Mouse (Mus musculus) kidney, embryonic 16.5 days (tissue): ENCODE results near the gene Furin. TPM values are rescaled to one million over a fixed set of nuclear protein-coding genes. Genes with fewer than 3 reads are reported as not detected.

Experiments used
- ATAC-seq: fragments of 200-750 bp; cut with Nextera tagmentation; 2 replicates; pipeline ENCODE4 v1.8.0; 2017; ENCODE audit warnings: moderate TSS enrichment; ENCODE audit not compliant: low FRiP score, low TSS enrichment
- H3K27ac ChIP-seq: fragments of 300-500 bp; sonication (generic); 2 replicates; pipeline ENCODE4 v1.5.1; 2014; ENCODE audit warnings: low read length
- H3K27me3 ChIP-seq: fragments of 300-500 bp; sonication (generic); 2 replicates; pipeline ENCODE4 v1.6.1; 2014; ENCODE audit warnings: low read length, control low read depth, mixed read lengths; ENCODE audit not compliant: insufficient read depth
- H3K36me3 ChIP-seq: fragments of 300-500 bp; sonication (generic); 2 replicates; pipeline ENCODE4 v1.6.1; 2014; ENCODE audit warnings: low read length, control low read depth, mixed read lengths; ENCODE audit not compliant: insufficient read depth
- H3K4me1 ChIP-seq: fragments of 300-500 bp; sonication (generic); 2 replicates; pipeline ENCODE4 v1.6.1; 2014; ENCODE audit warnings: low read length, control low read depth, mixed read lengths; ENCODE audit not compliant: insufficient read depth
- H3K4me2 ChIP-seq: fragments of 300-500 bp; sonication (generic); replicated peaks from 2 replicates; pipeline ENCODE4 v1.6.1; 2014; ENCODE audit warnings: low read depth, low read length
- H3K4me3 ChIP-seq: fragments of 300-500 bp; sonication (generic); 2 replicates; pipeline ENCODE4 v1.5.1; 2014; ENCODE audit warnings: mild to moderate bottlenecking, low read length
- H3K9ac ChIP-seq: fragments of 300-500 bp; sonication (generic); replicated peaks from 2 replicates; pipeline ENCODE4 v1.6.1; 2014; ENCODE audit warnings: low read length
- H3K9me3 ChIP-seq: fragments of 300-500 bp; sonication (generic); 2 replicates; pipeline ENCODE4 v1.6.1; 2016; ENCODE audit warnings: low read length, control low read depth
- WGBS: fragments of 180-500 bp; shearing (Covaris S2); extraction: QIAGEN DNeasy Blood & Tissue Kit; methylation state at CpG from one replicate; pipeline ENCODE4 v1.1.7; 2014; 5-methylcytosine and 5-hydroxymethylcytosine counted together
- polyA plus RNA-seq: library from polyadenylated mRNA; unstranded; fragments of >200 nt; fragmentation: Nextera tagmentation; extraction: Ambion mirVana; gene quantifications from 2 replicates; pipeline ENCODE4 v1.2.1, GENCODE M21; 2015

The Furin gene
- polyA plus RNA-seq, 1 experiment from 2014 or later = 13.4 TPM

- Histone ChIP-seq H3K27ac (no peak overlapping the region), H3K9me3 (no peaks in the 10 kb centered on the region), H3K27me3 (no peaks in the 10 kb centered on the region), H3K4me2 (no peak overlapping the region), H3K4me3 (no peak overlapping the region), H3K4me1 (peaks cover 1% of the 10 kb centered on the region), H3K9ac (no peak overlapping the region), H3K36me3 (peaks cover 68% of the 10 kb centered on the region)
- WGBS = 93% methylated on average over 4 of the region's 4 CpGs
- no peak for ATAC-seq
These were observed 10.6 kb downstream of the Furin start for GRCm38 (mm10) chr7:80394600-80394999.

DNA sequence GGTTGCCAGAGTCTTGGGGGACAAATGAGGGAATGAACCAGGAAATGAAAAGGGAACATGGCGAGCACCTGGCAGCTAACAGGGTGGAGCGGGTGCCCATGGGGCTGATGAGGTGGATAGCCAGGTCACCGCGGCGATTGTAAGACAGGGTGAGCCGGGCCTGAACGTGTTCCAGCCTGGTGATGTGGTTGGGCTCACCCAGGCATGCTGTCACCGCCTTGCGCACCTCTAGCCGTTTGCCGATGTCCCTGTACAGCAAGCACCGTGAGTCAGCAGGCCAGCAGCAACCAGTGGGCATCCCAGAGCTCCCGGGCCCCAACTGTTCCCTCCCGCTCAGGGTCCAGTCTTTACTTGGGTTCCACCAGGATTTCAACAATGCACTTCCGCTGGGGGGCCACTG is 13.1 kb downstream of the Furin start:
- no peaks in the 10 kb centered on the region for H3K27me3 ChIP-seq
- peaks cover 13% of the 10 kb centered on the region for H3K4me1 ChIP-seq
- ATAC-seq = no peak
- H3K9ac ChIP-seq = no peak overlapping the region
- WGBS = 92% methylated on average over 15 of the region's 15 CpGs
- H3K9me3 ChIP-seq = no peaks in the 10 kb centered on the region
- peaks cover 62% of the 10 kb centered on the region for H3K36me3 ChIP-seq
- H3K4me2 ChIP-seq = no peak overlapping the region
- no peak overlapping the region for H3K27ac ChIP-seq
- H3K4me3 ChIP-seq = no peak overlapping the region

DNA sequence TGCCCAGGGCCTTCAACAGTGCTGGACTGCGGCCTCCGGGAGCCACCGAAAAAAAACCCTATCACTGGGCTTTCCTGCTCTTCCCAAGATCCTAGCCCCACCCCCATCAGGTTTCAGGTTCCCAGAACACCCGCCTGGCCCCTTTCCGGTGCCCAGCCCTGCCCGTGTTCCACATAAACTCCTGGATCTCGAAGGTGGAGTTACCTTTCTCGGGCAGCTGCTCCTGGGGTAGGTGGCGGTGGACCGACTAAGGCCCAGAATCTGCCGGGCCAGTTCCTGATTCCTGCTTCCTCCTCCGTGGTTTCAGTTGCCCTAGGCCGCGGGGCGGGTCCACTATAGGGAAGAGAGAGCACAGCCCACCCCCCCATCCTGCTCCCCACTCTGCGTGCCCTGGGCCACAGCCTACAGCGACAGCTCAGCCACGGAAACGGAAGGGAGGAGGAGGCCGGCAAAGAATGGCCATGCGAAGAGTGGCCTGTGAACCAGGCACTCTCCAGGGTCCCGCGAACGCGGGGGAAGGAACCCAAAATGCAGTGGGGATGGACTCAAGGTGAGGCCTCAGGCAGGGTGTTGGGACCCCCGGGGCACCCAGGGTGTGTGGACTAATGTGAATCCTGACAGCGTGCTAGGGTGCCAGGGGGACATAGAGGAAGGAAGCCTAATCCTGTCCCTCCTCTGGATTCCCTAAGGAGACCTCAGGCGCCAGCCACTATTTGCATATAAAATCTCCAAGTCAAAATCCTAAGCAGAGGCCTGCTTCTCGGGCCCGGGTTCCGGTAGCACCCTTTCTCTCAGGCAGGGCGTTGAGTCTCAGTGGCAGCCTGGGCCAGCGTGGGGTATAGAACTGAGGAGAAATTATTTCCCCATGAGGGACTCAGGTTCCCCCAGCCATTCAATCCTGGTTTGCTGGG is 17.3 kb downstream of the Furin start, which contains the start of gene Fes:
TSS of gene Fes (minus strand) at position 314 of the 911 bp plus-strand sequence.
- Histone ChIP-seq H3K4me2 (peak within 1 kb of the TSS; percentile 74), H3K4me1 (peaks cover 21% of the 10 kb centered on the region), H3K4me3 (peak within 1 kb of the TSS; percentile 52), H3K27ac (peak within 1 kb of the TSS; percentile 79), H3K36me3 (peaks cover 34% of the 10 kb centered on the region), H3K9me3 (no peaks in the 10 kb centered on the region), H3K27me3 (no peaks in the 10 kb centered on the region), H3K9ac (peak within 1 kb of the TSS; percentile 80)
- ATAC-seq = peak; percentile 77
- 7% methylated on average over 33 of the region's 33 CpGs for whole genome bisulfite sequencing

GRCm38 (mm10) chr7:80387033-80387632 is 18.1 kb downstream of the Furin start:
- WGBS = 31% methylated on average over 17 of the region's 17 CpGs
- no peak; the same call in 1 of the 2 replicates for ATAC-seq

DNA sequence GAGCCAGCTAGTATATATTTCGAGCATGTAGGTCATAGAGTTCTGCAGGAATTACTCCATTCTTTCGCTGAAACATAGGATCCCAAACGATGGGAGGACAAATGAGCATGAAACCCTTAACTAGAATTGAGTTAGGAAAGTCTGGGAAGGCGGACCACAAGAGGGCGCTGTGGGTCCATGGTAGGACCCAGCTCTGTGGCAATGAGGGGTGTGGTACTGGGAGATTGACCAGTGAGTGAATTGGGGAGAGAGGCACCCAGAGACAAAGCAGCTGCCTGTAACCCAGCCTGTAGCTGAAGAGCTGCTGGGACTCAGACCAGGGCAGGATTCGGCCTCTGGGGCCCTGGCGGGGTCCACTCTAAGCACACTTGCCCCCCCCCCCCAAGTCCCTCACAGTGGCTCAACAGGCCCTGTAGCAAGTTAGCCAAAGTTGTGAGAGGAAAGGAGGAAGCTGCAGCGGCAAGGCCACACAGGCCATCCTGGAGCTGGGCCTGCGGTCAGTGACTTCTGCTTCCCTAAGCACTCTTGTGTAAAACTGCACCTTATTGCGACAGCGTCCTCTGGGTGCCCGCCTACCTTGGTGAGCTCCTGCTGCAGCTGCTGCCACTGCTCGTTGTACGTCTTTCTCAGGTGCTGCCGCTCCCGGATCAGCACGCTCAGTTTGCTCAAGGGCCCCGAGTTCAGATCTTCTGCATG is 18.9 kb downstream of the Furin start:
- Histone ChIP-seq H3K9me3 (no peaks in the 10 kb centered on the region), H3K9ac (peak overlapping the region; percentile 80; the same call in 1 of the 2 replicates), H3K4me2 (peak overlapping the region; percentile 74), H3K27me3 (no peaks in the 10 kb centered on the region), H3K4me1 (peaks cover 24% of the 10 kb centered on the region), H3K4me3 (peak overlapping the region; percentile 52), H3K27ac (peak overlapping the region; percentile 79; the same call in 1 of the 2 replicates), H3K36me3 (peaks cover 24% of the 10 kb centered on the region)
- WGBS = 42% methylated on average over 18 of the region's 18 CpGs
- ATAC-seq = peak; percentile 78

More at GRCm38 (mm10) chr7:80387033-80387632, 18.1 kb downstream of the Furin start:
- Histone ChIP-seq H3K36me3 (peaks cover 31% of the 10 kb centered on the region), H3K9ac (peak overlapping the region; percentile 80), H3K9me3 (no peaks in the 10 kb centered on the region), H3K27ac (peak overlapping the region; percentile 79), H3K27me3 (no peaks in the 10 kb centered on the region), H3K4me2 (peak overlapping the region; percentile 74), H3K4me3 (peak overlapping the region; percentile 52), H3K4me1 (peaks cover 24% of the 10 kb centered on the region)

- peaks cover 14% of the 10 kb centered on the region; the same call in 1 of the 2 replicates for H3K36me3 ChIP-seq
- H3K27ac ChIP-seq = no peak overlapping the region
- H3K27me3 ChIP-seq = no peaks in the 10 kb centered on the region
- H3K4me3 ChIP-seq = no peak overlapping the region
- ATAC-seq = no peak
- 72% methylated on average over 11 of the region's 11 CpGs for WGBS
- H3K4me2 ChIP-seq = no peak overlapping the region
- peaks cover 19% of the 10 kb centered on the region for H3K4me1 ChIP-seq
- H3K9me3 ChIP-seq = no peaks in the 10 kb centered on the region
- H3K9ac ChIP-seq = no peak overlapping the region
These were observed 22.3 kb downstream of the Furin start for GRCm38 (mm10) chr7:80382919-80383318.

DNA sequence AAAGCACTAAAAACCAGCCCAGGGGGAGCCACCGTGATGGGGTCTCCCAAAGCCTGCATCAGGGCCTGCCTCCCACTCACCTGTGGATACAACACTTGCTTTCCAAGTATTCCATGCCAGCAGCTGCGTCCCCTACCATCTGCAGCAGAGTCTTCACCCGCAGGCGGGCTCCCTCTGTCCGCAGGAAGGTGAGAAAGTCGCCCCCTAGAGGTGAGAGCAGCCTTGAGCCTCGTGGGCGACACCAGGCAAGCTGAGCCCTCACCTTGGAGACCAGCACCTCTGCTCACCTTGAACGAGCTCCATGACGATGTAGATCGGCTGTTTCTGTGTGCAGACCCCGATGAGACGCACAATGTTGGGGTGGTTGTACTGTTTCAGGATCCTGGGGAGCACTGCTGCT is 25.7 kb downstream of the Furin start:
- ATAC-seq = no peak
- H3K4me1 ChIP-seq = peaks cover 3% of the 10 kb centered on the region; the same call in 1 of the 2 replicates
- 64% methylated on average over 13 of the region's 13 CpGs for WGBS
- no peak overlapping the region for H3K4me3 ChIP-seq
- no peak overlapping the region for H3K27ac ChIP-seq
- no peak overlapping the region for H3K4me2 ChIP-seq
- no peaks in the 10 kb centered on the region for H3K27me3 ChIP-seq
- no peak overlapping the region for H3K9ac ChIP-seq
- H3K9me3 ChIP-seq = no peaks in the 10 kb centered on the region
- H3K36me3 ChIP-seq = peaks cover 14% of the 10 kb centered on the region; the same call in 1 of the 2 replicates

DNA sequence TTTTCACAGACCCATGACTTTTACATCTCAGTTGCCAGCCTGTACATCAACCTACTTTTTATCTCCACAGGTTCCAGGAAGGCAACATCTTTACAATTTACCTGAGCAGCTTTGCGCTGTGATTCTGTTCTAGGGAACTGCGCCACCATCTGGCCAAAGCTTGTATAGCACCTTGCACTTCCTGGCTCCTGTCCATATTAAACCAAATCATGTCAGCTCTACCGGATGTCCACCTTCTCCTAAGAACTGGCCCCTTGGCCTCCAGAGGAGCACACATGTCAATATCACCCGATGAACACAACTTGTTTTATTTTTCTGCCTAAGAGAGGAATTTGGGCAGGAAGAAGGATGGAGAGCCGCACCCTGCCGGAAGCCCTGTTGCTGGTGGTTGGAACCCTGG is 27.8 kb downstream of the Furin start:
- no peak overlapping the region for H3K4me2 ChIP-seq
- no peaks in the 10 kb centered on the region for H3K9me3 ChIP-seq
- H3K36me3 ChIP-seq = peaks cover 6% of the 10 kb centered on the region; the same call in 1 of the 2 replicates
- 0 out of 2 replicates have a peak, but pooled peaks have one; percentile 2 for ATAC-seq
- no peaks in the 10 kb centered on the region; the same call in 1 of the 2 replicates for H3K4me1 ChIP-seq
- H3K9ac ChIP-seq = no peak overlapping the region
- H3K27me3 ChIP-seq = no peaks in the 10 kb centered on the region
- H3K4me3 ChIP-seq = no peak overlapping the region
- WGBS = 28% methylated on average over 6 of the region's 6 CpGs
- no peak overlapping the region for H3K27ac ChIP-seq

DNA sequence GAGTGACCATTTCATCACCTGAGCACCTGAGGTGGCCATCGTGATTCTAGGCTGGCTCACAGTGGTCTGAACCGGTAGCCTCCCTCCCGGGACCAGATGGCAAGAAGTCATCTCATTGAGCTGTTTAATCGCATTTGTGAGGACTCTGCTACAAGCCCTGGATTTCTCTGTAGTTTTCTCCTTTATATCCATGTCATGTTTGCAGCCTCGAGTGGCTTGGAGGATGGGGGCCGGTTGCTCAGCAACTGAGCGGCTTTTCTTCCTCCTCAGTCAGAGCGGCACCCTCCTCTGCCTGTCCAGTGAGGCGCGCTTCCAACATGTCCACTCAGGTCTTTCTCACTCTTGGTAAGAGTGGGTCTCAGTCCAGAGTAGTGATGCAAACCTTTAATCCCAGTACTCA is 29.0 kb downstream of the Furin start:
- 80% methylated on average over 10 of the region's 10 CpGs for WGBS
- 0 out of 2 replicates have a peak, but pooled peaks cover 4% of the 10 kb centered on the region for H3K4me1 ChIP-seq
- ATAC-seq = no peak
- H3K4me3 ChIP-seq = no peak overlapping the region
- H3K27me3 ChIP-seq = no peaks in the 10 kb centered on the region
- 0 out of 2 replicates have a peak, but pooled peaks cover 6% of the 10 kb centered on the region for H3K36me3 ChIP-seq
- H3K27ac ChIP-seq = no peak overlapping the region
- no peaks in the 10 kb centered on the region for H3K9me3 ChIP-seq
- no peak overlapping the region for H3K4me2 ChIP-seq
- H3K9ac ChIP-seq = no peak overlapping the region
